Mouse (Mus musculus): ENCODE measurements around the gene Dst. TPM values are rescaled to one million over a fixed set of nuclear protein-coding genes. Genes with fewer than 3 reads are reported as not detected.

The Dst gene
- total and polyA plus RNA-seq, 3 experiments = 66.7 to 404 (median 334) TPM

DNA sequence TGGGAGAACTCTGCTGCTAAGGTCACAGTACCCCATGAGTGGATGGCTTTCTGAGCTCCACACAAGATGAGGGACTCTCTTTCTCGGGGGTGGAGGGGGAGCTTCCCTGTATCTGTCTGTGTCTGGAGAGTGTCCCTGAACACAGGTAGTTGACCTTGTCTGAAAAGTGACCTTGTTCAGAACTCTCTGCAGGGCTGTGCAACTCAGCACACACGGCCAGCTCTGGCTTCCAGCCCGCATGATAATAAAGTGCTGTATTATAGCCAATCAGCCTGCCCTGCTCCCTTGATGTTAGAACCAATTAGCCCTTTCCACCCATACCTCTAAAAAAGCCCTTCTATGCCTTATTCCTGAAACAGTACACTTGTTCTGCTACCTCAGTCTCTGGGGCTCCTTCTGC, 188.9 kb downstream of the Dst start:
- no peaks in the 10 kb centered on the region for H3K36me3 ChIP-seq (ENCODE audit: control insufficient read depth, insufficient read depth, low read length)
- H3K79me2 ChIP-seq (replicated peaks; ENCODE audit: control insufficient read depth, insufficient read depth, low read length) = peaks cover 6% of the 10 kb centered on the region; the same call in 1 of the 2 replicates
- no peak overlapping the region for H3K27ac ChIP-seq
- H3K4me1 ChIP-seq (ENCODE audit: control insufficient read depth, insufficient read depth, low read length) = peaks cover 3% of the 10 kb centered on the region
- 48% methylated on average over 3 of the region's 3 CpGs for WGBS
- H3K27me3 ChIP-seq (ENCODE audit: control insufficient read depth, insufficient read depth, low read length) = no peaks in the 10 kb centered on the region
- DNase-seq = peak in 1 of 2 experiments; percentile 54
- TF ChIP-seq EP300 (IDR thresholded peaks at IDR 0.05; ENCODE audit: insufficient read depth, low read depth, low read length) (no peak), POLR2A (IDR thresholded peaks at IDR 0.05; ENCODE audit: insufficient read depth, low read depth, low read length) (no peak), CTCF (IDR thresholded peaks at IDR 0.05) (no peak)
- H3K9ac ChIP-seq (ENCODE audit: low read depth, low read length) = no peak overlapping the region; the same call in 1 of the 2 replicates
- H3K4me3 ChIP-seq = no peak overlapping the region
- intact Hi-C loops (cut with DNase I) = no loop called here

DNA sequence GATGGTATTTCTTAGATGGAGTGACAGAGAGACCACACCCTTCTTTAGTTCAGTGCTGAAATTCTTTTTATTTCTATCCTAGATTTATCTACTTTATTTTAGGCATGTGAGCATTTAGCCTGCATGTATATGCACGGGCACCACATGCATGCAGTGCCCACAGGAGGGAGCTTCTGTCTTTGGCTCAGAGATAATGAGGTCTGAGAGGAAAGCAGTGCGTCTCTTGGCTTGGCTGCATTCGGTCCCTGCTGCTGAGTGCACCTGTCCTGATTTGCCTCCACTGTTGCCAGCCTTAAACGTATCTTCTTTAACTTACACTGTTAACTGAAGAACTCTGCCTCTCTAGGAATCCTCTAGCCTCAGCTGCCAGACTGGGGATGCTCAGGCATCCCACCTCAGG, 189.6 kb downstream of the Dst start:
- no peak overlapping the region for H3K9ac ChIP-seq (ENCODE audit: low read depth, low read length)
- no peaks in the 10 kb centered on the region for H3K27me3 ChIP-seq (ENCODE audit: control insufficient read depth, insufficient read depth, low read length)
- H3K79me2 ChIP-seq (replicated peaks; ENCODE audit: control insufficient read depth, insufficient read depth, low read length) = peaks cover 8% of the 10 kb centered on the region; the same call in 1 of the 2 replicates
- no peak overlapping the region for H3K27ac ChIP-seq
- WGBS = 46% methylated on average over 4 of the region's 4 CpGs
- intact Hi-C loops (cut with DNase I) = no loop called here
- TF ChIP-seq POLR2A (IDR thresholded peaks at IDR 0.05; ENCODE audit: insufficient read depth, low read depth, low read length) = no peak
- TF ChIP-seq CTCF (IDR thresholded peaks at IDR 0.05) = peak; percentile 61
- TF ChIP-seq EP300 (IDR thresholded peaks at IDR 0.05; ENCODE audit: insufficient read depth, low read depth, low read length) = no peak
- H3K36me3 ChIP-seq (ENCODE audit: control insufficient read depth, insufficient read depth, low read length) = no peaks in the 10 kb centered on the region
- peaks cover 3% of the 10 kb centered on the region for H3K4me1 ChIP-seq (ENCODE audit: control insufficient read depth, insufficient read depth, low read length)
- H3K4me3 ChIP-seq = no peak overlapping the region
- no peak for DNase-seq

DNA sequence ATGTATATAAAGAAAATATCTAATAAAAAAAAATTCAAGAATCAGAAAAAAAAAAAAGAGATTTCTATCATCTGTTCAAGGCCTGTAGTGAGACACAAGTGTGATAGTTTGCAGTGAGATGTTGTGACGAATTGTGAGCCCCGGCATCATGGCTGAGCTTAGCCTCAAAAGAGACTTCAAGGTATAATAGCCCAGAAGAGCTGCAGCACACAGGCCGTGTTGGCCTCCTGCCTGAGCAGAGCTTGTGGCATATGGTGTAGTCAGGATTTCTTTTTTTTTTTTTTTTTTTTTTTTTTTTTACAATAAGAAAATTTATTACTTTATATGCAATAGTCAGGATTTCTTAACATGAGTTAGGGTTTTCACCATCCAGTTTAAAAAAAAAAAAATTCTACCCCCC, 191.4 kb downstream of the Dst start:
- 92% methylated on average over 3 of the region's 3 CpGs for WGBS
- peaks cover 3% of the 10 kb centered on the region; the same call in 1 of the 2 replicates for H3K36me3 ChIP-seq (ENCODE audit: control insufficient read depth, insufficient read depth, low read length)
- H3K9ac ChIP-seq (ENCODE audit: low read depth, low read length) = no peak overlapping the region
- TF ChIP-seq POLR2A (IDR thresholded peaks at IDR 0.05; ENCODE audit: insufficient read depth, low read depth, low read length) = no peak
- TF ChIP-seq CTCF (IDR thresholded peaks at IDR 0.05) = no peak
- no peak for TF ChIP-seq EP300 (IDR thresholded peaks at IDR 0.05; ENCODE audit: insufficient read depth, low read depth, low read length)
- peaks cover 4% of the 10 kb centered on the region; the same call in 1 of the 2 replicates for H3K79me2 ChIP-seq (replicated peaks; ENCODE audit: control insufficient read depth, insufficient read depth, low read length)
- peaks cover 8% of the 10 kb centered on the region for H3K4me1 ChIP-seq (ENCODE audit: control insufficient read depth, insufficient read depth, low read length)
- H3K4me3 ChIP-seq = no peak overlapping the region
- H3K27me3 ChIP-seq (ENCODE audit: control insufficient read depth, insufficient read depth, low read length) = no peaks in the 10 kb centered on the region
- intact Hi-C loops (cut with DNase I) = no loop called here
- H3K27ac ChIP-seq = no peak overlapping the region
- no peak for DNase-seq

DNA sequence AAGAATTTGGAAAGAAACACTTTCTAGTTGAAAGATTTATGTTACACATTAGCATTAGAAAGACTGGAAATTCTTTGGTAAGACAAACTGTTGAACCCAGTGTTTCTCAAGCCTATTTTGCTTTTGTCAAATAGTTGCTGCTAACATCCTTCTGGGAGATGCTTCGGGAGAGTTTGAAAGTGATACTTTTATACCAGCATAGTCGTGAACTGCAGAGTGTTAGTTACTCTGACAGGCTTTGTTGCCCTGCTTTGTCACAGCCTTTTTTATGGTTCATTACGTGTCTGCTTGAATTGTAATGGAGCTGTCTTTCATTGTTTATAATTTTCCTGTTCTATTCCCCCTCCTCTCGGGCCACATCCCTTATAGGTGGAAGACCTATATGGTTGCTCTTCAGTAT, 192.4 kb downstream of the Dst start:
- intact Hi-C loops (cut with DNase I) = loop anchor here (5.0 kb wide), 1 partner anchor 38 kb away; no protein-coding TSS in a partner anchor
- Histone ChIP-seq H3K4me1 (ENCODE audit: control insufficient read depth, insufficient read depth, low read length) (peaks cover 12% of the 10 kb centered on the region), H3K4me3 (no peak overlapping the region), H3K9ac (ENCODE audit: low read depth, low read length) (no peak overlapping the region), H3K36me3 (ENCODE audit: control insufficient read depth, insufficient read depth, low read length) (peaks cover 3% of the 10 kb centered on the region), H3K27me3 (ENCODE audit: control insufficient read depth, insufficient read depth, low read length) (no peaks in the 10 kb centered on the region), H3K79me2 (replicated peaks; ENCODE audit: control insufficient read depth, insufficient read depth, low read length) (peaks cover 3% of the 10 kb centered on the region; the same call in 1 of the 2 replicates), H3K27ac (no peak overlapping the region)
- TF ChIP-seq EP300 (IDR thresholded peaks at IDR 0.05; ENCODE audit: insufficient read depth, low read depth, low read length) = no peak
- TF ChIP-seq POLR2A (IDR thresholded peaks at IDR 0.05; ENCODE audit: insufficient read depth, low read depth, low read length) = no peak
- TF ChIP-seq CTCF (IDR thresholded peaks at IDR 0.05) = no peak
- no peak for DNase-seq
- 88% methylated on average over 4 of the region's 4 CpGs for WGBS

DNA sequence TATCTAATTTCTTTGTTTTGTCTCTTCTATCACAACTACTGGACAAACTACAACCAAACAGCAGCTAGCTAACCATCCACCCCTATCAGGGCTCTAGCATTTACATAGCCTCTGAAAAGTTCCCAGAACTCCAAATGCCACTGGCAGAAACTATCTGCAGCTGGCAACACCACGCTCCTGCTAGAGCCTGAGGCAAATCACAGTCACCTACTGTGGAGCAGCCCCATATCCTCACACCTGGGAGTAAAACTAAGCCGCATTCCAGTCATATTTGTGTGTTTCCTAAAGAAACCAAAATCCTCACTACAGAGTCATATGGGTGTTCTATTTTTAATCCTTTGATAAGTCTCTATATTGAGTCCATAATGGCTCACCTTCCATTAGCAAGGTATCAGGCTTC, 194.6 kb downstream of the Dst start:
- H3K27me3 ChIP-seq (ENCODE audit: control insufficient read depth, insufficient read depth, low read length) = no peaks in the 10 kb centered on the region
- TF ChIP-seq EP300 (IDR thresholded peaks at IDR 0.05; ENCODE audit: insufficient read depth, low read depth, low read length) (no peak), POLR2A (IDR thresholded peaks at IDR 0.05; ENCODE audit: insufficient read depth, low read depth, low read length) (no peak), CTCF (IDR thresholded peaks at IDR 0.05) (no peak)
- H3K4me1 ChIP-seq (ENCODE audit: control insufficient read depth, insufficient read depth, low read length) = peaks cover 9% of the 10 kb centered on the region
- DNase-seq = no peak
- intact Hi-C loops (cut with DNase I) = loop anchor here (5.0 kb wide), 1 partner anchor 40 kb away; no protein-coding TSS in a partner anchor
- H3K36me3 ChIP-seq (ENCODE audit: control insufficient read depth, insufficient read depth, low read length) = peaks cover 3% of the 10 kb centered on the region
- H3K9ac ChIP-seq (ENCODE audit: low read depth, low read length) = no peak overlapping the region
- H3K4me3 ChIP-seq = no peak overlapping the region
- H3K79me2 ChIP-seq (replicated peaks; ENCODE audit: control insufficient read depth, insufficient read depth, low read length) = peaks cover 2% of the 10 kb centered on the region; the same call in 1 of the 2 replicates
- no peak overlapping the region; the same call in 1 of the 2 replicates for H3K27ac ChIP-seq
- 98% methylated on average over 2 of the region's 2 CpGs for WGBS

DNA sequence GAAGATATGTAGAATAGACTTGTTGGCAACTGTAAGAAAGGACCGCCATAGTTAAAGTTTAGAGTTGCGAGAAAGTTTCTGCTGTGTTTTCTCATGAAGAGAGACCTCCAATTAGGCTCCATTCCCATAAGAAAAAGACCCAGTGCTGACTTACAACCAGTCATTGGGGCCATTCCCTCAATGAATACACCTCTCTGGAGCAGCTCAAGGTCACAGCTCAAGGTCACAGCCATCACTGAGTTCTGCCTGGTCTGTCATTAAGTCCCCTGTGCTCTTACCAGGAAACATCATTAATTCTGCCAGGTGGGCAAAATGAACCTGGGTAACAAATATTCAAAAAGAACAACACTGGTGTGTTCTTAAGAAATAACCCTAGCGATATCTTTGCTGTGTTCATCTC, 195.2 kb downstream of the Dst start:
- Histone ChIP-seq H3K79me2 (replicated peaks; ENCODE audit: control insufficient read depth, insufficient read depth, low read length) (peaks cover 2% of the 10 kb centered on the region; the same call in 1 of the 2 replicates), H3K9ac (ENCODE audit: low read depth, low read length) (no peak overlapping the region), H3K27me3 (ENCODE audit: control insufficient read depth, insufficient read depth, low read length) (no peaks in the 10 kb centered on the region), H3K36me3 (ENCODE audit: control insufficient read depth, insufficient read depth, low read length) (peaks cover 3% of the 10 kb centered on the region), H3K4me1 (ENCODE audit: control insufficient read depth, insufficient read depth, low read length) (peaks cover 9% of the 10 kb centered on the region), H3K4me3 (no peak overlapping the region), H3K27ac (peak overlapping the region; percentile 54)
- intact Hi-C loops (cut with DNase I) = loop anchor here (5.0 kb wide), 1 partner anchor 41 kb away; no protein-coding TSS in a partner anchor
- no peak for TF ChIP-seq EP300 (IDR thresholded peaks at IDR 0.05; ENCODE audit: insufficient read depth, low read depth, low read length)
- no peak for TF ChIP-seq CTCF (IDR thresholded peaks at IDR 0.05)
- no peak for TF ChIP-seq POLR2A (IDR thresholded peaks at IDR 0.05; ENCODE audit: insufficient read depth, low read depth, low read length)
- no peak for DNase-seq
- WGBS = 74% methylated on average over 3 of the region's 3 CpGs
